Mouse (Mus musculus) lung, adult 2 months (tissue): ENCODE measurements around the gene Eif4enif1.
"Not testable (repeated sequence)": the region's sequence is repeated elsewhere in the genome, so short reads cannot be mapped to it uniquely, and the experiment has no call there.

Experiments used
- CTCF ChIP-seq: fragments of 200-500 bp; IDR thresholded peaks from 2 replicates; pipeline ENCODE4 v1.5.1; 2011; ENCODE audit warnings: mild to moderate bottlenecking, low read length, control low read depth; ENCODE audit not compliant: insufficient read depth
- POLR2A ChIP-seq: fragments of 200-500 bp; IDR thresholded peaks from 2 replicates; pipeline ENCODE4 v1.6.1; 2011; ENCODE audit warnings: low read depth, mild to moderate bottlenecking, control low read depth, low read length, borderline replicate concordance; ENCODE audit errors: extremely low read depth

DNA sequence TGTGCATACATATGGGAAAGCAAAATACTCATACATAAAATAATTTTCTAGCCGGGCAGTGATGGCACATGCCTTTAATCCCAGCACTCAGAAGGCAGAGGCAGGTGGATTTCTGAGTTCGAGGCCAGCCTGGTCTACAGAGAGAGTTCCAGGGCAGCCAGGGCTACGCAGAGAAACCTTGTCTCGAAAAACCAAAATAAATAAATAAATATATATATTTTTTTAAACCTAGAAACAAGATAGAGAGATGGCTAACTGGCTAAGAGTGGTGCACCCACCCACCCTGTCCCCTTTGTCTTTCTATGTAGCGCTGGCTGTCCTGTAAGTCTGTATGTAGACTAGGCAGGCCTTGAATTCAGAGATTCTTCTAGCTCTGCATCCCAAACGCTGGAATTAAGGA, 29.7 kb upstream of the Eif4enif1 start:
- not testable (repeated sequence) for TF ChIP-seq POLR2A, CTCF
